8 mouse cellular contexts compared by ENCODE assay signal in the genomic region with DNA sequence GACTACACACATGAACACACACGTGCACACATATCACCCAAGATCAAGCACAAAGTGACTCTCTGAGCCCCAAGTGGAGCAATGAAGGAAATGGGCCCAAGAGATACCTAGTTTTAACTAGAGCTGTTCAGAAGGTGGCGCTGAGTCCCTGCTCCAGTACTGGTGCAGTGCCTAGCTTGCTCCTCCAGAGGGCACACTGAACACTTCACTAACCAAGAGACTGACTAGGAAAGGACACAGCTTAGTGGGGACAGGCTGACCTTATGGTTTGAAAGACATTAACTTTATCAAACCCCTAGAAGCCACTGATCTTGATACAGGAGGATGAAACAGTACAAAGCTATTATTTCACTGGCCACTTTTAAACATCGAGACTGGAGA.
A peak's percentile ranks its signal among the peaks of the same experiment; 100 is the strongest.
DNase-seq lines count a peak whose midpoint lies in the region; ATAC-seq lines count a peak whose summit lies in the region.

No protein-coding gene starts in this region.

- ATAC-seq in heart, embryonic 11.5 days (replicated peaks; ENCODE audit: insufficient number of reproducible peaks, low FRiP score, low TSS enrichment), result no peak; the same call in 1 of the 2 replicates
- peak; percentile 97 for ATAC-seq in common myeloid progenitor, adult 5-6 weeks (replicated peaks; ENCODE audit: low read depth, poor library complexity, severe bottlenecking)
- ATAC-seq in intestine, embryonic 15.5 days, result peak; percentile 86
- peak; percentile 47; the same call in 1 of the 2 replicates for ATAC-seq in midbrain, embryonic 12.5 days (ENCODE audit: low FRiP score, low read depth)

- no peak overlapping the region for H3K4me2 ChIP-seq in heart, embryonic 11.5 days
- no peak overlapping the region for H3K4me2 ChIP-seq in intestine, embryonic 15.5 days (replicated peaks)
- H3K4me2 ChIP-seq in midbrain, embryonic 12.5 days (replicated peaks), result no peak overlapping the region

- no peak overlapping the region for H3K27ac ChIP-seq in heart, embryonic 11.5 days (ENCODE audit: low read depth, low read length)
- H3K27ac ChIP-seq in intestine, embryonic 15.5 days, result no peak overlapping the region
- H3K27ac ChIP-seq in midbrain, embryonic 12.5 days (replicated peaks), result no peak overlapping the region

- peak; percentile 97 for DNase-seq in heart, adult 11 months
- DNase-seq in gastrocnemius, postnatal 10 days, result peak; percentile 66
- DNase-seq in left cerebral cortex, postnatal 25 days (ENCODE audit: low spot score in 2 of 2), result peak; percentile 85 to 93
- peak; percentile 87 for DNase-seq in skeletal muscle tissue, adult 2 months (ENCODE audit: low read depth, low spot score)

- intact Hi-C loops in left cerebral cortex, postnatal 25 days (cut with DNase I), result loop anchor here (1.0 to 2.0 kb wide), 3 partner anchors 103 to 226 kb away; no protein-coding TSS in a partner anchor

- H3K9me3 ChIP-seq in heart, embryonic 11.5 days (replicated peaks; ENCODE audit: control insufficient read depth, low read length), result no peaks in the 10 kb centered on the region
- no peaks in the 10 kb centered on the region for H3K9me3 ChIP-seq in intestine, embryonic 15.5 days
- H3K9me3 ChIP-seq in midbrain, embryonic 12.5 days, result no peaks in the 10 kb centered on the region

- no peaks in the 10 kb centered on the region for H3K36me3 ChIP-seq in heart, embryonic 11.5 days (ENCODE audit: control insufficient read depth, insufficient read depth, low read length)
- H3K36me3 ChIP-seq in intestine, embryonic 15.5 days, result no peaks in the 10 kb centered on the region
- no peaks in the 10 kb centered on the region for H3K36me3 ChIP-seq in midbrain, embryonic 12.5 days

- 28% methylated on average over 3 of the region's 3 CpGs for WGBS in heart, embryonic 11.5 days (ENCODE audit: insufficient replicate concordance)
- WGBS in intestine, embryonic 15.5 days, result 34% methylated on average over 3 of the region's 3 CpGs
- WGBS in midbrain, embryonic 12.5 days, result 37% methylated on average over 3 of the region's 3 CpGs

- H3K4me1 ChIP-seq in heart, embryonic 11.5 days (ENCODE audit: control insufficient read depth, insufficient read depth, low read length), result no peaks in the 10 kb centered on the region
- 0 out of 2 replicates have a peak, but pooled peaks cover 3% of the 10 kb centered on the region for H3K4me1 ChIP-seq in intestine, embryonic 15.5 days (replicated peaks)
- no peaks in the 10 kb centered on the region for H3K4me1 ChIP-seq in midbrain, embryonic 12.5 days

- no peaks in the 10 kb centered on the region for H3K27me3 ChIP-seq in heart, embryonic 11.5 days (ENCODE audit: control insufficient read depth, insufficient read depth, low read length)
- no peaks in the 10 kb centered on the region for H3K27me3 ChIP-seq in intestine, embryonic 15.5 days (replicated peaks)
- H3K27me3 ChIP-seq in midbrain, embryonic 12.5 days, result no peaks in the 10 kb centered on the region

- no peak overlapping the region for H3K9ac ChIP-seq in heart, embryonic 11.5 days (ENCODE audit: low read depth, low read length)
- H3K9ac ChIP-seq in intestine, embryonic 15.5 days, result no peak overlapping the region
- H3K9ac ChIP-seq in midbrain, embryonic 12.5 days (replicated peaks), result no peak overlapping the region

- H3K4me3 ChIP-seq in heart, embryonic 11.5 days (ENCODE audit: low read depth, low read length), result no peak overlapping the region
- H3K4me3 ChIP-seq in intestine, embryonic 15.5 days (replicated peaks), result no peak overlapping the region
- H3K4me3 ChIP-seq in midbrain, embryonic 12.5 days, result no peak overlapping the region
